Mouse (Mus musculus) right cerebral cortex, postnatal 36 days (tissue): ENCODE data around the gene Erp27.

Experiments
- DNase-seq, 2 experiments: peaks; one replicate each; pipeline ENCODE4 v3.0.0; 2022; ENCODE audit warnings: low spot score in 2 of 2, mixed read lengths in 1 of 2

Erp27 gene

DNA sequence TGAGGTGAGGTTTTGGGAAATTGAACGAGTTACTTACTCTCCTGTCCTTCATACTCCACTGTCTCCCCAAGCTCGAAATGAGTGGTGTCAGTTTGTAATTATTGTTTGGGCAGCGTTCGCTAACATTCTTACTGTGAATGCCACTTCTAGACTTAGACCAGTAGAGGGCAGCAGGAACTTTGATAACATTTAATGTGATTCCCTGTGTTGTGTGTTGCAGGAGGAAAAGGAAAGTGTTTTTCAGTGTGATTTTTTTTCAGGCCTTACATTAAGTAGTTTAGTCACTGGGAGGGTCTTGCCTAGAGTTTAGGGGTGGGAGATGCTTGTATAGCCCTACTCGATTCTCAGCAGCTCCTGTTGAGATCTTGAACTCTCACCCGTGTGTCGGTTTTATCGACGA, 61.0 kb downstream of the Erp27 start:
- DNase-seq: no peak

DNA sequence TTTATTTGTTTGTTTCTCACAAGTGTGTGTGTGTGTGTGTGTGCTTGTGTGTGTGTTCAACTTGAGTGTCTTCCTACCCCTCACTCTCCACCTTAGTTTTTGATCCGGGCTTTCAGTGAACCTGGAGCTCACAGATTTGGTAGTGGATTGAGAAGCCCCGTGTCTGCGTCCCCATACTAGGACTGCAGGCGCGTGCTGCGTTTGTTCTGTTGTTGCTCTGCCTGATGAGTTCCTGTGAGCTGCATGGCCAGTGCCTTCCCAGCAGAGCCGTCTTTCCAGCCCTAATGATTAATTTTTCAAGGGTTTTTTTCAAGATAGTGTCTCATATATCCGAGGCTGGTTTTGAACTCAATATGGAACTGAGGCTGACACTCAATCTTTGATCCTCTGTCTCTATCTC, 63.6 kb downstream of the Erp27 start:
- no peak for DNase-seq

DNA sequence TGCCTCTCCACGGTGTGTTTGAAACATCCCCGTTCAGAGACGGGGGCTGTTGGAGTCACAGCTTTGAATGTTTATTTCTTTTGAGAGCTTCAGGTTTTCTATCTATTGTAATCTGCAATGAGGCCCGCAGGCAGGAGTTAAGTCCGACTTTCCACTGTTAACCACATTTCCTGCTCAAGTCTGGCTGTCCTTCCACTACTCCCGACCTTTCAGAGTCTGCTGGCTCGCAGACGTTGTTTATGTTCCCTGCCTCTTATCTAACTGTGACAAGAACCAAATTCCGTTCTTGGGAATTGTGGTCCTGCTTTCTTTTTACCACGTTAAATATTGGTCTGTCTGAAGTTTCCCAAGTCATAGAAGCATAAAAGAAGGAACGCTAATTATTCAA, 64.1 kb downstream of the Erp27 start:
- no peak for DNase-seq
